Mouse (Mus musculus) neural tube, embryonic 10.5 days (tissue): ENCODE measurements at regions not wholly inside any gene's neighbourhood (a gene's known extent, or its start where the extent isn't known, plus 50 kb on each side); places are given as distances from the start of the nearest gene placed in this dataset.
A peak's percentile ranks its signal among the peaks of the same experiment; 100 is the strongest.

Experiments
- DNase-seq: peaks from one replicate; pipeline ENCODE4 v3.0.0-alpha.2; 2017; ENCODE audit warnings: low spot score; ENCODE audit errors: extremely low spot score

GRCm38 (mm10) chr4:87401316-87402172, 171.3 kb upstream of the Slc24a2 start:
- DNase-seq, result peak; percentile 29

- no peak for DNase-seq
These were observed 156.6 kb upstream of the Slc24a2 start for GRCm38 (mm10) chr4:87386835-87387234.

- no peak for DNase-seq
These were observed 156.0 kb upstream of the Slc24a2 start for GRCm38 (mm10) chr4:87386271-87386670.

GRCm38 (mm10) chr4:87385221-87385739, 155.0 kb upstream of the Slc24a2 start:
- no peak for DNase-seq

- DNase-seq, result peak; percentile 39
These were observed 154.3 kb upstream of the Slc24a2 start for GRCm38 (mm10) chr4:87384469-87385044.

GRCm38 (mm10) chr4:87380716-87381115, 150.4 kb upstream of the Slc24a2 start:
- DNase-seq, result no peak

GRCm38 (mm10) chr4:87379516-87380173, 149.4 kb upstream of the Slc24a2 start:
- no peak for DNase-seq

- DNase-seq, result no peak
These were observed 141.7 kb upstream of the Slc24a2 start for GRCm38 (mm10) chr4:87371960-87372359.

GRCm38 (mm10) chr4:87369626-87370234, 139.5 kb upstream of the Slc24a2 start:
- DNase-seq, result peak; percentile 59

GRCm38 (mm10) chr4:87368413-87369160, 138.3 kb upstream of the Slc24a2 start:
- peak; percentile 73 for DNase-seq

GRCm38 (mm10) chr4:87367732-87368412, 137.6 kb upstream of the Slc24a2 start:
- DNase-seq, result peak; percentile 90

- peak; percentile 35 for DNase-seq
These were observed 131.9 kb upstream of the Slc24a2 start for GRCm38 (mm10) chr4:87362201-87362600.

GRCm38 (mm10) chr4:87359483-87359882, 129.2 kb upstream of the Slc24a2 start:
- DNase-seq, result no peak

- no peak for DNase-seq
These were observed 128.7 kb upstream of the Slc24a2 start for GRCm38 (mm10) chr4:87359004-87359403.

GRCm38 (mm10) chr4:87332968-87333367, 102.7 kb upstream of the Slc24a2 start:
- no peak for DNase-seq

GRCm38 (mm10) chr4:87329136-87329535, 98.9 kb upstream of the Slc24a2 start:
- no peak for DNase-seq

GRCm38 (mm10) chr4:87321726-87322349, 91.6 kb upstream of the Slc24a2 start:
- no peak for DNase-seq

- no peak for DNase-seq
These were observed 67.9 kb upstream of the Slc24a2 start for GRCm38 (mm10) chr4:87298129-87298528.

- DNase-seq, result no peak
These were observed 64.3 kb upstream of the Slc24a2 start for GRCm38 (mm10) chr4:87294538-87294937.
